Mouse (Mus musculus) G1E (cell line): Measurements from ENCODE around the gene Rab7. TPM values are rescaled to one million over a fixed set of nuclear protein-coding genes. Genes with fewer than 3 reads are reported as not detected.
"Not testable (repeated sequence)": the region's sequence is repeated elsewhere in the genome, so short reads cannot be mapped to it uniquely, and the experiment has no call there.

Experiments
- ATAC-seq: 2 replicates; pipeline ENCODE4 v1.8.0; 2016; ENCODE audit warnings: mild to moderate bottlenecking; ENCODE audit not compliant: insufficient number of reproducible peaks, poor library complexity, low FRiP score, severe bottlenecking; ENCODE audit errors: extremely low read depth
- DNase-seq: peaks from one replicate; pipeline ENCODE4 v3.0.0; 2012; ENCODE audit warnings: low spot score
- H3K27me3 ChIP-seq: 2 replicates; pipeline ENCODE4 v1.6.1; 2012; ENCODE audit warnings: mild to moderate bottlenecking, low read length, inconsistent platforms; ENCODE audit not compliant: insufficient read depth
- H3K36me3 ChIP-seq: replicated peaks from 2 replicates; pipeline ENCODE3; 2012; ENCODE audit warnings: mild to moderate bottlenecking, inconsistent platforms
- H3K4me1 ChIP-seq: 2 replicates; pipeline ENCODE4 v1.6.1; 2012; ENCODE audit warnings: low read depth, low read length, inconsistent platforms, mixed read lengths; ENCODE audit not compliant: insufficient read depth
- H3K4me3 ChIP-seq: 2 replicates; pipeline ENCODE4 v1.5.1; 2012; ENCODE audit warnings: low read depth, mild to moderate bottlenecking, inconsistent platforms, low read length, moderate library complexity, mixed read lengths
- H3K9me3 ChIP-seq: replicated peaks from 2 replicates; pipeline ENCODE4 v1.6.1; 2012; ENCODE audit warnings: inconsistent platforms
- CTCF ChIP-seq: IDR thresholded peaks from 2 replicates; pipeline ENCODE4 v1.5.1; 2012; ENCODE audit warnings: low read depth, low read length, inconsistent platforms, mixed read lengths
- GATA1 ChIP-seq: IDR thresholded peaks from 2 replicates; pipeline ENCODE4 v1.6.1; 2012; ENCODE audit warnings: borderline replicate concordance, low read length, inconsistent platforms, mixed read lengths
- GATA2 ChIP-seq: IDR thresholded peaks from 2 replicates; pipeline ENCODE4 v1.6.1; 2012; ENCODE audit warnings: low read depth, low read length, inconsistent platforms, borderline replicate concordance
- POLR2AphosphoS5 ChIP-seq: IDR thresholded peaks from 2 replicates; pipeline ENCODE4 v1.6.1; 2012; ENCODE audit warnings: low read depth, low read length, inconsistent platforms; ENCODE audit not compliant: insufficient replicate concordance
- TAL1 ChIP-seq: conservative IDR thresholded peaks from 2 replicates; pipeline ENCODE4 v1.6.1; 2012; ENCODE audit warnings: low read depth, low read length, inconsistent platforms, mixed read lengths
- polyA plus RNA-seq: library from polyadenylated mRNA; stranded (reverse); fragments of >175 nt; gene quantifications from 2 replicates; pipeline ENCODE4 v1.2.3, GENCODE M21; 2012
- total RNA-seq, 2 experiments: library from RNA; stranded (forward) in 1 of 2; stranded (reverse) in 1 of 2; fragments of 200-1000 nt in 1 of 2; fragments of >200 nt in 1 of 2; fragmentation: Nextera tagmentation in 1 of 2; gene quantifications; 2 replicates each; pipeline ENCODE4 v1.2.3; 2014 to 2017

Gene Rab7
- total and polyA plus RNA-seq, 3 experiments, result 89.5 to 419 (median 101) TPM

DNA sequence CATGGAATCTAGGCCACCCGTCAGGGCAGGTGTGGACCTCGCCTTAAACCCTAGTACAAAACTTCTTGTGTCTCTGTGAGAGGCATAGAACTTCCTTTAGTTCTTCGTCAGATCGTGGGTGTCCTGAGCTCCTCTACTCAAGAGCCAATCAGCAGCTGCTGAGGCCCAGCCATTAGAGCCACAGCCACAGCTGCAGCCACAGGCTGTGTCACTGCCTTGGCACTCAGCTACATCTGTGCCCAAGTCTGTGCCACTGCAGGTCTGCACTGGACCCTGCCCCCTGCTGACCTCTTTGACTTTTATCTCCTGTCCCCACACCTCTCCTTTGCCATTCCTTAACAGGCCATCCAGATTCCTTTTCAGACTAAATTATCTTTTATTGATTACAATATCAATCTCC lies 53.9 kb downstream of the Rab7 start:
- Histone ChIP-seq H3K4me1 (peaks cover 57% of the 10 kb centered on the region), H3K27me3 (peaks cover 27% of the 10 kb centered on the region), H3K36me3 (peaks cover 8% of the 10 kb centered on the region), H3K4me3 (no peak overlapping the region), H3K9me3 (no peaks in the 10 kb centered on the region)
- ATAC-seq, result no peak
- TF ChIP-seq POLR2AphosphoS5 (no peak), CTCF (no peak), GATA2 (no peak), GATA1 (no peak), TAL1 (no peak)
- no peak for DNase-seq

DNA sequence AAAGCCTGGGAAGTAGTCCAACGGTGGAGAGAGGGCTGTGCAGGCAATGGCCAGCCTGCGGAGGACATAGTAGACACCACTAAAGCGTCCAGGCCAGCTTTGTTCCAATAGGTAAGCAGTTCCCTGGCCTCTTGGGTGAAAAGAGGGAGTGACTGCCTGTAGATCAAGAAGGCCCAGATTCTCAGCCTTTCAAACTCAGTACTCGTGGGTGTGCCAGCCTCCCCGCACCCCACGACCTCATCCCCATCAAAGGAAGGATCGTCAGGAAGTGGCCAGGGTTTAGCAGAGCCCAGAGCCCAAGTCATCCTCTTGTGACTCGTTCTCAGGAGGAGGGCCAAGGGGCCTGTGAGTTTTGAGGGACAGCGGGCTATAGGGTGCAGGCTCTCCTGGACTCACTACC lies 62.6 kb downstream of the Rab7 start:
- peaks cover 82% of the 10 kb centered on the region for H3K27me3 ChIP-seq
- H3K9me3 ChIP-seq, result peaks cover 15% of the 10 kb centered on the region
- no peak overlapping the region for H3K4me3 ChIP-seq
- ATAC-seq (no peak), DNase-seq (no peak)
- TF ChIP-seq TAL1 (no peak), CTCF (no peak), POLR2AphosphoS5 (no peak), GATA2 (no peak), GATA1 (no peak)
- H3K4me1 ChIP-seq, result 0 out of 2 replicates have a peak, but pooled peaks cover 2% of the 10 kb centered on the region
- H3K36me3 ChIP-seq, result no peaks in the 10 kb centered on the region

DNA sequence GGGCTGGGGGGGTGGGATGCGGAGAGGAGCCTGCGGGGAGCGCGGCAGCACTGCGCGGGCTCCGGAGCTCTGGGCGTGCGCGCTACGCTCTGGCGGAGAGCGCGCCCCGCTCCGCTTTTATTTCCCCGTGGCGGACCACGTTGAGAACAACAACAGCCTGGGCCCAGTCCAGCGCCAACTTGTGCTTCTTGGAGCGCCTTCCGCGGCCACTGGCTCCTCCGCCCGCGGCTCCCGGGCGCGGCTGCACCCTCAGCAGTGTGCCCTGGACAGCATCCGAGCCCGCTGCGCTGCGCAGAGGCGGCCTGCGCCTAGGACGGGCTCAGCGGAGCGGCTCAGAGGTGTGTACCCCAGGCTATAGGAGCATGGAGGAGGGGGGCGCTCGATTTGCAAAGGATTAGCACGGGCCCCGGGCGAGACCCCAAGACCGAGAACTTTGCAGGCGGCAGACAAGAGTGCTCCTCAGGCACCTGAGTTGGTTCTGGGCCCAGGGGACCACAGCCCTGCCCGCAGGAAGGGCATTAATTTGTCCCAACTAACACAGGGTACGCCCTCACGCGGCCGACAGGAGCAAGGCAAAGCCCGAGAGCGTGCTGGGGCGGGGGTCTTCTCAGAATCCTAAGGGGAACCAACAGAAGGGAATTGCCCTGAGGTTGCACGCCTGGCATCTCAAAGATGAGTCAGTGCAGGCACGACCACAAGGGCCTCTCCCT lies 63.4 kb downstream of the Rab7 start, which contains the start of gene H1fx:
Gene H1fx, minus strand, starts transcription at position 91 of the 710 bp plus-strand sequence.
- no peak for DNase-seq
- Histone ChIP-seq H3K4me1 (no peaks in the 10 kb centered on the region), H3K36me3 (no peaks in the 10 kb centered on the region), H3K4me3 (no peak within 1 kb of the TSS; the same call in 1 of the 2 replicates), H3K27me3 (peaks cover 75% of the 10 kb centered on the region), H3K9me3 (peaks cover 15% of the 10 kb centered on the region)
- no peak for ATAC-seq
- no peak for TF ChIP-seq TAL1

DNA sequence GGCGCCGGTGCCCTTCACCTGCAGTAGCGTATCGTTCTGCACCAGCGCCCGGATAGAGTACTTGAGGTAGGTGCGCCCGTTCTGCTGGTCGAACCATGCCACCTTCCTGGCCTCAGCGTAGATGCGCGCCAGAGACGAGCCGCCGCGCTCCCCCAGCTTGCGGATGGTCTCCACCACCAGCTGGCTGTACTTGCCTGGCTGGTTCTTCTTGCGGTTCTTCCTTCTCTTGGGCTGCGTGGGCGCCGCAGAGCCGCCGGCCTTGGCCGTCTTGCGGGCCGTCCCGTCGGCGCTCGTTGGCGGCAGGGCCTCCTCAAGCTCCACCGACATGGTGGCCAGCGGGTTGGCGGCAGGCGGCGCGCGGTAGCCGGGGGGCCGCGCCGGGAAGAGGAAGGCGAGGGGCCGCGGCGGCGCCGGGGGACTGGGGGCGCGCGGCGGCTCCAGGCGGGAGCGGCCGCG lies 64.0 kb downstream of the Rab7 start:
- DNase-seq, result no peak
- Histone ChIP-seq H3K4me3 (no peak overlapping the region), H3K27me3 (peaks cover 69% of the 10 kb centered on the region), H3K36me3 (no peaks in the 10 kb centered on the region), H3K9me3 (peaks cover 15% of the 10 kb centered on the region), H3K4me1 (no peaks in the 10 kb centered on the region)
- no peak for ATAC-seq
- TF ChIP-seq GATA1, result no peak
- TF ChIP-seq GATA2, result no peak
- no peak for TF ChIP-seq POLR2AphosphoS5
- TF ChIP-seq TAL1, result no peak
- TF ChIP-seq CTCF, result no peak

DNA sequence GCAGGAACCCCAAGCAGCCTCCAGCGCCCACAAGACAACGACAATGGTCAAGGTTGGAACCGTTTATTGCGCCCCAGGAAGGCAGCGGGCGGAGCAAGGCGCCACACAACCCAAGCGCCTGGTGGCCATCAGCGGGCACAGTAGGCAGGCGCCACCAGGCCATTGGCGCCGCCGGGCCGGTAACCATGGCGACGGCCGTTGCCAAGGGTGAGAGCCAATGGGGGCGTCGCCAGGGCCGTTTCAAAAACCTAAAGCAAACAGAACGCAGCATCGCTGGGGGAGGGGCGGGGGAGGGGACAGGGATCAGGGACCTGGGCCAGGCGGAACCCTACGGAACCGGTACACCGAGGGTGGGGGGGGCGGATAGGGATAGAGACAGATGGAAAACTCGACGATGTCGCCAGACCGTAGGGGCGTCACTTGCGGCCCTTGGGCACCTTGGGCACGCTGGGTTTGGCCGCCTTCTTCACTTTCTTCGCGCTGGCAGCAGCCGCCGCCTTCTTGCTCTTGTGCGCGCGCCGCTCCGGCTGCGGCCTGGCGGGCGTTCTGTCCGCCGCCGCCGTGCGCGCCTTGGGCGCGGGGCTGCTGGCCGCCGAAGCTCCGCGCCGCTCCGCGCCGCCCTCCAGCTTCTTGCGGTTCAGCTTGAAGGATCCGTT lies 64.6 kb downstream of the Rab7 start:
- Histone ChIP-seq H3K27me3 (peaks cover 68% of the 10 kb centered on the region), H3K4me3 (no peak overlapping the region; the same call in 1 of the 2 replicates), H3K4me1 (no peaks in the 10 kb centered on the region), H3K9me3 (peaks cover 15% of the 10 kb centered on the region), H3K36me3 (no peaks in the 10 kb centered on the region)
- ATAC-seq (no peak), DNase-seq (no peak)
- TF ChIP-seq POLR2AphosphoS5 (no peak), CTCF (no peak), GATA1 (no peak), GATA2 (no peak), TAL1 (no peak)

DNA sequence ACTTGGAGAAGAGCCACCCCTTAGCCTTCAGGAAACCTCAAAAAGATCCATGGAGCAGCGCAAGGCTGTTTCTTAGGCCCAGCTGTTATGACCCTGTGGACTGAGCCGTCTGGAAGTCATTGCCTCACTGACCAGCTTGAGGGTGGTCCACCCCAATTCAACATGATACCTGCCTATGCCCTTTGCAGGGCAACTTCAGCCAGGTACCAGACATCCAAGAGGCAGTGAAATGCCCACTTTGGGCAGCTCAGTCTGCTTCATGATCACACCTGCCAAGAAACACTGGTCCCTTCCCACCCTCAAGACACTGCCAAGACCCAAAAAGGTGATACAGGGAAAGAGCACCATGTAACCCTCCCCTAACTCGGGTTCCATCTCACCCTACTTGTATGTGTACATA lies 65.3 kb downstream of the Rab7 start:
- Histone ChIP-seq H3K4me3 (no peak overlapping the region), H3K27me3 (peaks cover 60% of the 10 kb centered on the region), H3K9me3 (peaks cover 15% of the 10 kb centered on the region), H3K36me3 (no peaks in the 10 kb centered on the region), H3K4me1 (no peaks in the 10 kb centered on the region)
- TF ChIP-seq TAL1 (no peak), POLR2AphosphoS5 (no peak), GATA1 (no peak)
- DNase-seq (no peak), ATAC-seq (no peak)

DNA sequence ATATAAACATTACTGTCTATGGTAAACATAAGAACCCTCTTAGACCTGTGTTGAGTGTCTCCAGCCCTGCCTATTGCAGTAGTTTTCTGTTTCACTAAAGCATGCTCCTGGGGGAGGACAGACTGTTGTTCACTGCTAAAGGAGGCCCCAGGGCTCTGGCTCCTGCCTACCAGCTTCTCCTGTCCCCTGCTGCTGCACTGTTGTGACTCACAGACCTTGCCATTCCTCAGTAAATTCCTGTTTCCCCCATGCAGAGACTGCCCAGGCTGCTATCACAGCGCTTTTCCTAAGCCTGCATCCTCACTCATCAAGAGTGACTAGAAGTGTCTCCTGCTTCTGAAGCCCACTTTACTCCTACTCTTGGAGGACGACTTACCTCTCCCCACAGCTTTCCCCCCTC lies 75.0 kb downstream of the Rab7 start:
- DNase-seq (no peak), ATAC-seq (no peak)
- TF ChIP-seq GATA2 (no peak), POLR2AphosphoS5 (no peak), TAL1 (no peak), GATA1 (no peak), CTCF (no peak)
- H3K36me3 ChIP-seq, result no peaks in the 10 kb centered on the region
- H3K4me1 ChIP-seq, result no peaks in the 10 kb centered on the region
- no peaks in the 10 kb centered on the region for H3K9me3 ChIP-seq
- no peak overlapping the region for H3K4me3 ChIP-seq
- peaks cover 14% of the 10 kb centered on the region for H3K27me3 ChIP-seq

DNA sequence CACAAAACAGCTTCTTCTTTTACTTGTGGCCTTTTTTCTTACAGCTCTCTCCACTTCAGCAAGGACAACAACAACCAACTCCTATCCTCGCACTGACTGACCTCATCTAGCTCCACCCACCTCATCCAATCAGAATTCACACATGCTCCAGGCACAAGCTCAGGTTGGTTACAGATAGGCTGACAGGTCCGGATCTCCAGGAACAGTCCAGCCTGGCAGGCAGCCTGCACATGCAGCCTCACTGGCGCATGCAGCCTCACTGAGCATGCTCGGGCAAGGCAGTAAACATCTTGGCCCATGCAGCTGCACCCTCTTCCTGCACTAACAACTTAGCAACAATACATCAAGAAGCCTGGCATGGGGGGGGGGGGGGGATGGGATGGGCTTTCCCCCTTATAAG lies 82.6 kb downstream of the Rab7 start:
- not testable (repeated sequence) for H3K4me1 ChIP-seq, ATAC-seq, H3K9me3 ChIP-seq, DNase-seq, H3K4me3 ChIP-seq, H3K36me3 ChIP-seq
- H3K27me3 ChIP-seq, result peaks cover 19% of the 10 kb centered on the region
